Mouse (Mus musculus) brain, embryonic 14.5 days (tissue): ENCODE measurements around the gene Slc7a6. TPM values are rescaled to one million over a fixed set of nuclear protein-coding genes. Genes with fewer than 3 reads are reported as not detected.

Experiments
- DNase-seq: peaks from one replicate; pipeline ENCODE4 v3.0.0-alpha.2; 2011; ENCODE audit warnings: low read depth
- CTCF ChIP-seq: fragments of 200-500 bp; IDR thresholded peaks from 2 replicates; pipeline ENCODE4 v1.5.1; 2012; ENCODE audit warnings: inconsistent platforms, mild to moderate bottlenecking, moderate library complexity, borderline replicate concordance; ENCODE audit not compliant: insufficient read depth, insufficient read length; ENCODE audit errors: extremely low read depth
- POLR2A ChIP-seq: fragments of 200-500 bp; IDR thresholded peaks from 2 replicates; pipeline ENCODE4 v1.6.1; 2012; ENCODE audit warnings: mild to moderate bottlenecking, inconsistent platforms, borderline replicate concordance; ENCODE audit not compliant: poor library complexity, insufficient read depth, insufficient read length, severe bottlenecking; ENCODE audit errors: extremely low read depth
- polyA plus RNA-seq: library from polyadenylated mRNA; depleted of rRNA; stranded (reverse); fragments of >200 nt; gene quantifications from 2 replicates; pipeline ENCODE4 v1.2.3, GENCODE M21; 2012; rRNA removed

Gene Slc7a6
- polyA plus RNA-seq, 1 experiment, result 56.7 TPM

- DNase-seq, result no peak
- no peak for TF ChIP-seq POLR2A
- TF ChIP-seq CTCF, result no peak
Measured at GRCm38 (mm10) chr8:106210035-106210731, 41.5 kb downstream of the Slc7a6 start.

GRCm38 (mm10) chr8:106210821-106211345, 42.2 kb downstream of the Slc7a6 start, which contains the start of the genes Slc7a6os and Prmt7:
Gene Slc7a6os, minus strand, starts transcription at chr8:106210935.
Gene Prmt7, plus strand, starts transcription at chr8:106210936.
- DNase-seq, result peak; percentile 98
- TF ChIP-seq CTCF (no peak), POLR2A (peak; percentile 75)

GRCm38 (mm10) chr8:106211421-106211820, 42.8 kb downstream of the Slc7a6 start:
- no peak for DNase-seq
- TF ChIP-seq POLR2A (no peak), CTCF (no peak)

- TF ChIP-seq CTCF, result no peak
- no peak for TF ChIP-seq POLR2A
Measured at GRCm38 (mm10) chr8:106213959-106214358, 45.3 kb downstream of the Slc7a6 start.

GRCm38 (mm10) chr8:106219620-106220019, 51.0 kb downstream of the Slc7a6 start:
- DNase-seq, result peak; percentile 9
- no peak for TF ChIP-seq POLR2A
- no peak; the same call in 1 of the 2 replicates for TF ChIP-seq CTCF

More at GRCm38 (mm10) chr8:106213959-106214358, 45.3 kb downstream of the Slc7a6 start:
- DNase-seq, result no peak

- TF ChIP-seq POLR2A, result no peak
- TF ChIP-seq CTCF, result peak; percentile 83
- DNase-seq, result peak; percentile 72
Measured at GRCm38 (mm10) chr8:106226589-106226988, 57.9 kb downstream of the Slc7a6 start.

- TF ChIP-seq CTCF, result no peak
- no peak for TF ChIP-seq POLR2A
- no peak for DNase-seq
Measured at GRCm38 (mm10) chr8:106231536-106231935, 62.9 kb downstream of the Slc7a6 start.

- DNase-seq, result no peak
- TF ChIP-seq CTCF, result no peak
- no peak for TF ChIP-seq POLR2A
Measured at GRCm38 (mm10) chr8:106232751-106233150, 64.1 kb downstream of the Slc7a6 start.

- TF ChIP-seq POLR2A, result no peak
- no peak for TF ChIP-seq CTCF
- DNase-seq, result no peak
Measured at GRCm38 (mm10) chr8:106234567-106235261, 66.1 kb downstream of the Slc7a6 start.

- no peak for DNase-seq
- no peak for TF ChIP-seq POLR2A
- TF ChIP-seq CTCF, result no peak
Measured at GRCm38 (mm10) chr8:106237106-106237505, 68.4 kb downstream of the Slc7a6 start.

Other genes starting within 250 kb of the Slc7a6 start
- gene Ctrl, start 235.0 kb upstream of the Slc7a6 start, polyA plus RNA-seq, result 7.8 and 10.2 TPM in 2 replicates
- 51.6 and 64.8 TPM in 2 replicates for gene Psmb10, start 230.4 kb upstream of the Slc7a6 start, polyA plus RNA-seq
- 2.0 and 2.3 TPM in 2 replicates for gene Lcat, start 225.5 kb upstream of the Slc7a6 start, polyA plus RNA-seq
- 15.2 and 17.0 TPM in 2 replicates for gene Slc12a4, start 202.8 kb upstream of the Slc7a6 start, polyA plus RNA-seq
- not detected in 2 replicates for gene Dpep3, start 189.4 kb upstream of the Slc7a6 start, polyA plus RNA-seq
- 22.9 and 24.4 TPM in 2 replicates for gene Dus2, start 177.5 kb upstream of the Slc7a6 start, polyA plus RNA-seq
- gene Dpep2nb, start 162.9 kb upstream of the Slc7a6 start, polyA plus RNA-seq, result not detected in 2 replicates
- gene Ddx28, start 157.0 kb upstream of the Slc7a6 start, polyA plus RNA-seq, result 16.5 and 17.8 TPM in 2 replicates
- 11.1 and 13.1 TPM in 2 replicates for gene Nfatc3, start 110.0 kb upstream of the Slc7a6 start, polyA plus RNA-seq
- 1.3 and 1.5 TPM in 2 replicates for gene Esrp2, start 31.9 kb upstream of the Slc7a6 start, polyA plus RNA-seq
- gene Pla2g15, start 18.5 kb upstream of the Slc7a6 start, polyA plus RNA-seq, result 12.7 and 16.1 TPM in 2 replicates
- gene Slc7a6os, start 42.1 kb downstream of the Slc7a6 start, polyA plus RNA-seq, result 42.0 and 45.3 TPM in 2 replicates
- gene Prmt7, start 42.1 kb downstream of the Slc7a6 start, polyA plus RNA-seq, result 44.9 and 47.7 TPM in 2 replicates
- gene Smpd3, start 169.1 kb downstream of the Slc7a6 start, polyA plus RNA-seq, result 29.2 and 52.3 TPM in 2 replicates
- gene Zfp90, start 246.5 kb downstream of the Slc7a6 start, polyA plus RNA-seq, result 32.1 and 34.0 TPM in 2 replicates